Mouse (Mus musculus) small intestine, adult 2 months (tissue): ENCODE data around the gene Mllt1. TPM values are rescaled to one million over a fixed set of nuclear protein-coding genes. Genes with fewer than 3 reads are reported as not detected.

ENCODE experiments used
- H3K27ac ChIP-seq: fragments of 200-500 bp; 2 replicates; pipeline ENCODE4 v1.5.1; 2012; ENCODE audit warnings: low read depth, low read length, control low read depth, inconsistent platforms; ENCODE audit not compliant: insufficient read depth
- H3K27me3 ChIP-seq: fragments of 200-500 bp; 2 replicates; pipeline ENCODE4 v1.6.1; 2012; ENCODE audit warnings: mild to moderate bottlenecking, moderate library complexity, low read length, inconsistent platforms; ENCODE audit not compliant: control insufficient read depth, insufficient read depth
- H3K36me3 ChIP-seq: fragments of 200-500 bp; 2 replicates; pipeline ENCODE4 v1.6.1; 2012; ENCODE audit warnings: mild to moderate bottlenecking, low read length, control low read depth, inconsistent platforms; ENCODE audit not compliant: control insufficient read depth, insufficient read depth
- H3K4me1 ChIP-seq: fragments of 200-500 bp; 2 replicates; pipeline ENCODE4 v1.6.1; 2012; ENCODE audit warnings: low read length, inconsistent platforms, mixed read lengths; ENCODE audit not compliant: control insufficient read depth, insufficient read depth, insufficient read length
- H3K4me3 ChIP-seq: fragments of 200-500 bp; 2 replicates; pipeline ENCODE4 v1.5.1; 2012; ENCODE audit warnings: low read depth, mild to moderate bottlenecking, control low read depth, inconsistent platforms, low read length, moderate library complexity
- CTCF ChIP-seq: fragments of 200-500 bp; IDR thresholded peaks from 2 replicates; pipeline ENCODE4 v1.5.1; 2012; ENCODE audit warnings: low read depth, mild to moderate bottlenecking, control low read depth, inconsistent platforms, low read length, moderate library complexity, mixed read lengths; ENCODE audit not compliant: insufficient replicate concordance, insufficient read length; ENCODE audit errors: extremely low read depth
- POLR2A ChIP-seq: fragments of 200-500 bp; IDR thresholded peaks from 2 replicates; pipeline ENCODE4 v1.6.1; 2012; ENCODE audit warnings: low read depth, mild to moderate bottlenecking, control low read depth, inconsistent platforms, low read length, moderate library complexity
- WGBS: fragments of 180-500 bp; shearing (Covaris S2); methylation state at CpG from one replicate; pipeline ENCODE4 v1.1.7; 2018; 5-methylcytosine and 5-hydroxymethylcytosine counted together
- polyA plus RNA-seq: library from polyadenylated mRNA; depleted of rRNA; stranded (reverse); fragments of >200 nt; gene quantifications from 2 replicates; pipeline ENCODE4 v1.2.3, GENCODE M21; 2012

Gene Mllt1
- polyA plus RNA-seq, 1 experiment = 46.3 TPM

GRCm38 (mm10) chr17:56961880-56962279 lies 26.7 kb upstream of the Mllt1 start:
- Histone ChIP-seq H3K27me3 (no peaks in the 10 kb centered on the region), H3K4me1 (peaks cover 23% of the 10 kb centered on the region), H3K4me3 (no peak overlapping the region), H3K27ac (no peak overlapping the region), H3K36me3 (no peaks in the 10 kb centered on the region)
- 94% methylated on average over 4 of the region's 4 CpGs for WGBS
- TF ChIP-seq CTCF (no peak), POLR2A (no peak)

- Histone ChIP-seq H3K27ac (no peak overlapping the region), H3K27me3 (no peaks in the 10 kb centered on the region), H3K4me1 (peaks cover 15% of the 10 kb centered on the region), H3K36me3 (no peaks in the 10 kb centered on the region), H3K4me3 (no peak overlapping the region)
- WGBS = 86% methylated on average over 4 of the region's 4 CpGs
- TF ChIP-seq POLR2A = no peak
- no peak for TF ChIP-seq CTCF
Observed at GRCm38 (mm10) chr17:56958667-56959066, 23.5 kb upstream of the Mllt1 start.

DNA sequence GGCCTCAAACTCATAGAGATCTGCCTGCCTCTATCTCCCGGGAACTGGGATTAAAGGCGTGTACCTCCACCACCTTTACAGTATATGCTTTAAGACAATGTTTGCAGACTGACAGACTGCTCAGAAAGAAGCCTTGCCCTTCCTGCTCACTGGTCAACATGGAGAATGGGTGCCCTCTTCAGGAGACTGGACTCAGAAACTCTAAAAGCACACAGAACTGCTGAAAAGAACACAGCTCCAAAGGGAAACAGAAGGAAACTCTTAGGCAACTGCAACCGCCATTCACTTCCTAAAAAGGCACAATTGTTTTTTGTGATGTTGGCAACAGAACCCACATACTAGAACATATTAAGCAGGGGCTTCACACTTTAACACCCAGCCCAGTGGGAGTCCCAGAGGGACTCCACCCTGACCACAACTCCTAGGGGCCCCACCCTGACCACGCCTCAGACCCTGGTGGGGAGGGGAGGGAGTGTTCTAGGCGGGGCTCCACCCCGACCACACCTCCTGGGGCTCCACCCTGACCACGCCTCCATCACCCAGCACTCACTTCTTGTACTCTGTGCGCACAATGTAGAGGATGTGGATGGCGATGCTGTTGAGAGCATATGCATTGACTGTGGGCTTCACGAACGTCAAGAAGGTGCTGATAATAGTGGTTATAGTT lies 22.7 kb upstream of the Mllt1 start:
- no peak overlapping the region for H3K4me3 ChIP-seq
- no peak overlapping the region for H3K27ac ChIP-seq
- 42% methylated on average over 11 of the region's 11 CpGs for whole genome bisulfite sequencing
- H3K36me3 ChIP-seq = no peaks in the 10 kb centered on the region
- no peak for TF ChIP-seq CTCF
- no peak for TF ChIP-seq POLR2A
- no peaks in the 10 kb centered on the region for H3K27me3 ChIP-seq
- H3K4me1 ChIP-seq = peaks cover 14% of the 10 kb centered on the region

DNA sequence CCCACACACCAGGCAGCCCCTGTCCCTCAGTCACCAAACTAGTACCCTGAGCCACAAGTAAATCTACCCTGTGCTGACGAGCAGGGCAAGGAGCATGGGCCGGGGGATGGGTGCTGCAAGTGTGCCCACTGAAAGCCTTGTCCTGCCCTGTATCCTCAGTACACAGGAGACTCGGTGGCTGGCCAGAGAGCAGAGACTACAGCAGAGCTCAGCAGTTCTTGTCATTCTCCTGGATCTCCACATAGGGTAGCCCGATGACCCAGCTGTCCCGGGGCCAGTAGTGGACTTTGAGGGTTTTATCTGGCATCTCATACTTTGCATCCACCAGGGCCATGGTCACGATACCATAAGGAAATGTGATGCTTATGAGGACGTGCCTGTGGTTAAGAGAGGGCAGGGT lies 19.7 kb upstream of the Mllt1 start:
- Histone ChIP-seq H3K36me3 (no peaks in the 10 kb centered on the region), H3K4me1 (peaks cover 8% of the 10 kb centered on the region), H3K27ac (no peak overlapping the region), H3K4me3 (no peak overlapping the region), H3K27me3 (no peaks in the 10 kb centered on the region)
- TF ChIP-seq CTCF = no peak
- no peak for TF ChIP-seq POLR2A
- WGBS = 86% methylated on average over 7 of the region's 7 CpGs

DNA sequence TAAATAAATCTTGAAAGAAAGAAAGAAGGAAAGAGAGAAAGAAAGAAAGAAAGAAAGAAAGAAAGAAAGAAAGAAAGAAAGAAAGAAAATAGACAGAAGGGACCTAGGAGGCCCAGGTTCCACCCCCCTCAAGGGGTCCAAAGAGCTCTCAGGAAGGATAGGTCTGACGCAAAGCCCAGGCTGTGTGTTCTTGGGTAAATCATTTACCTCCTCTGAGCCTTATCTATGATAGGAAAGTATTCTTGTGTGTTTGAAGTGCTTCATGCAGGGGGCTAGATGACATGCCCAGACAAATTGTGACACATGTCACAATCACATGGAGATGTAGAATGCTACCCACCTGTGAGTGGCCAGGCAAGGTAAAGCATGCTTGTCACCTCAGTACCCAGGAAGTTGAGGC lies 17.4 kb upstream of the Mllt1 start:
- H3K4me3 ChIP-seq = no peak overlapping the region
- no peak for TF ChIP-seq POLR2A
- TF ChIP-seq CTCF = no peak
- H3K27me3 ChIP-seq = no peaks in the 10 kb centered on the region
- no peaks in the 10 kb centered on the region for H3K36me3 ChIP-seq
- no peak overlapping the region for H3K27ac ChIP-seq
- 36% methylated on average over 1 of the region's 1 CpGs for WGBS
- H3K4me1 ChIP-seq = peaks cover 6% of the 10 kb centered on the region; the same call in 1 of the 2 replicates

DNA sequence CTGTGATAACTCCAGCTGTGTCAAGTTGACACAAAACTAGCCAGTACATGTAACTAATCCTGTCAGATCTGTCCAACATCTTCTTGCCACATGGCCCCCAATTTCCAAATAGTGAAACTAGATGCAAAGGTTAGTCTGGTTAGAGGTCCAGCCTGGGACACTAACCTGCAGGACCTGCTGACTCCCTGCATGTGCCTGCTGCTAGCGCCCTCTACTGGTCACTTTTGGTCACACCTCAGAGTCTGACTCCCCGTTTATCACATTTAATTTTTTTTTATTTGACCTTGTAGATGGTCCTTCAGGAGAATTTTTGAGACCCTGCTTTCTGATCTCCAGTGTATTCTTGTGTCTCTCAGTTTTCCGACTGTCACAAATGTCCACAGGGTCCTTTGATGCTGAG lies 15.7 kb upstream of the Mllt1 start:
- WGBS = 28% methylated on average over 3 of the region's 3 CpGs

DNA sequence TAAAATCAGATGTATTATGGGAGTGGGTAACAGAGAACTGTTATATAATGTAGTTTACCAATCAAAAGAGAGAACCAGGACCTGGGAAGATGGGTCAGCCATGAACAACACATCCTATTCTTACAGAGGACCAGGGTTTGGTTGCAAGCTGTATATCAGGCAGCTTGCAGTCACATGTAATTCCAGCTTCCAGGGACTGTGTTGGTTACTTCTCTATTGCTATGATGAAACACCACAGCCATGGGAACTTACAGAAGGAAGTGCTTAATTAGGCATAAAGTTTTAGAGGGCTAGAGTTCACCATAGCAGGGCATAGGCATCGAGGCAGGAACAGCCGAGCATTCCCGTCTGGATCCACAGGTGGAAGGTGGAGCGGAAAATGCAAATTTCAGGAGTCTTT lies 3.5 kb upstream of the Mllt1 start:
- 76% methylated on average over 4 of the region's 4 CpGs for WGBS
- no peak overlapping the region for H3K27ac ChIP-seq
- peaks cover 3% of the 10 kb centered on the region for H3K4me1 ChIP-seq
- TF ChIP-seq CTCF (no peak), POLR2A (no peak)
- H3K27me3 ChIP-seq = no peaks in the 10 kb centered on the region
- H3K4me3 ChIP-seq = no peak overlapping the region
- no peaks in the 10 kb centered on the region for H3K36me3 ChIP-seq

More for the DNA sequence above, 15.7 kb upstream of the Mllt1 start:
- Histone ChIP-seq H3K27ac (no peak overlapping the region), H3K4me1 (peaks cover 6% of the 10 kb centered on the region; the same call in 1 of the 2 replicates), H3K4me3 (no peak overlapping the region), H3K36me3 (no peaks in the 10 kb centered on the region), H3K27me3 (no peaks in the 10 kb centered on the region)
- TF ChIP-seq CTCF = peak; percentile 93
- no peak for TF ChIP-seq POLR2A

DNA sequence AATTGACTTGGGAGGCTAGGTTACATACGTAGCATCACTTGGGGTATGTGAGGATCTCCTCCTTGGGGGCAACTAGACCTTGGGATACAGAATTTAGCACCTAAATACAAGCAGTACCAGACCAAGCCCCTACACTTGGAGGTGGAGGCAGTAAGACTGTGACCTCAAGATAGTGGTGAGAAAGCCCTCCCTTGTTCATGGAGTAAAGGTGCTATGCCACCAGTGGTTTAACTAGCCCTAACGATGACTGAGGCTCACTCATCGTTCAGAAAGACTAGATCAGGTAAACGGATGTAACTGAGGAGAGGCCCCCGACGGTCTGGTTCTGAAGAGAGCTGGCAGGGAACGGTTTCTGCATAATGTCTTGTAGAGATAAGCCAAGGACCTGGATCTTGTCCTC lies 1.5 kb upstream of the Mllt1 start:
- no peaks in the 10 kb centered on the region for H3K27me3 ChIP-seq
- H3K4me3 ChIP-seq = no peak overlapping the region
- TF ChIP-seq POLR2A = no peak
- no peak for TF ChIP-seq CTCF
- peaks cover 3% of the 10 kb centered on the region for H3K4me1 ChIP-seq
- no peaks in the 10 kb centered on the region for H3K36me3 ChIP-seq
- 90% methylated on average over 7 of the region's 7 CpGs for WGBS
- H3K27ac ChIP-seq = no peak overlapping the region
